Mouse (Mus musculus) 3T3-L1 (cell line): ENCODE measurements around the gene Adam1b.
A peak's percentile ranks its signal among the peaks of the same experiment; 100 is the strongest.

Experiments
- DNase-seq: peaks from one replicate; pipeline ENCODE4 v3.0.0-alpha.2; 2015; ENCODE audit warnings: low read depth, low spot score

Gene Adam1b

GRCm38 (mm10) chr5:121500719-121501118 is 2.5 kb downstream of the Adam1b start:
- no peak for DNase-seq

- DNase-seq: no peak
Observed at GRCm38 (mm10) chr5:121493305-121493704, 9.9 kb downstream of the Adam1b start.

DNA sequence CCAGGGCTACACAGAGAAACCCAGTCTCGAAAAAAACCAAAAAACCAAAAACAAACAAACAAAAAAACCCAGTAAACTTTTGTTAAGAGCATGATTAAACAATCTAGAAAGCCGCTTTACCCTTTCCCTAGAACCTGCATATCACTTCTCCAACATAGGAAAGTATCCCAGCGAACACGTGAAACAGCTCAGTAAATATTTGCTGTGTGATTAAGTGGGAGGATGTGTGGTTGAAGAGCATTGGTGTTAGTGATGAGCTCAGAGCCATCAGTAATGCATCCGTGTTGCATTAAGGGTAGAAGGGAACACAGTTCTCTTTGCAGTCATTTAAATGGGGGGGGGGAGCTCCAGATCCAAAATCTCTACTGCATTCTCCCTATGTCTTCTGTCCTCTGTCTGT is 18.4 kb downstream of the Adam1b start:
- no peak for DNase-seq

- DNase-seq: peak; percentile 91
Observed at GRCm38 (mm10) chr5:121477680-121478079, 25.6 kb downstream of the Adam1b start.

- DNase-seq: no peak
Observed at GRCm38 (mm10) chr5:121476040-121476439, 27.2 kb downstream of the Adam1b start.

- DNase-seq: no peak
Observed at GRCm38 (mm10) chr5:121474610-121475009, 28.6 kb downstream of the Adam1b start.

- no peak for DNase-seq
Observed at GRCm38 (mm10) chr5:121472411-121472810, 30.8 kb downstream of the Adam1b start.

DNA sequence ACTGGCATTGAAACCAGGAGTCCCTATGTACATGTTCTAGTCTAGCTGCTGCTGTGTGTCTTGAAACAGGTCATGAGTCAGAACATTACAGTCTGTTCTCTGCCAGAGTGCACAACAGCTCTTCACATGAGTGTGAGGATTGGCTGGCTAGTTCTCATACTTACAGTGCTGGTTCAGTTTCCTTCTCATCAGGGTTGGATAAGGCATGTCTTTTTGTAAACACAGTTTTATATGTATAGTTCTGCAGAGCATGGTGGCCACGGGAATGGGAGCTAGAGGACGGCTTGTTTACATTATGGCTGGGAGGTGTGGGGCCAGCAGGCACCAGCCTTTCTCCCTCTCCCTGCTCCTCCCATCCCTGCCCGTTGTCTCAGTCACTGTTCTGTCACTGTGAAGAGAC is 33.7 kb downstream of the Adam1b start:
- no peak for DNase-seq

DNA sequence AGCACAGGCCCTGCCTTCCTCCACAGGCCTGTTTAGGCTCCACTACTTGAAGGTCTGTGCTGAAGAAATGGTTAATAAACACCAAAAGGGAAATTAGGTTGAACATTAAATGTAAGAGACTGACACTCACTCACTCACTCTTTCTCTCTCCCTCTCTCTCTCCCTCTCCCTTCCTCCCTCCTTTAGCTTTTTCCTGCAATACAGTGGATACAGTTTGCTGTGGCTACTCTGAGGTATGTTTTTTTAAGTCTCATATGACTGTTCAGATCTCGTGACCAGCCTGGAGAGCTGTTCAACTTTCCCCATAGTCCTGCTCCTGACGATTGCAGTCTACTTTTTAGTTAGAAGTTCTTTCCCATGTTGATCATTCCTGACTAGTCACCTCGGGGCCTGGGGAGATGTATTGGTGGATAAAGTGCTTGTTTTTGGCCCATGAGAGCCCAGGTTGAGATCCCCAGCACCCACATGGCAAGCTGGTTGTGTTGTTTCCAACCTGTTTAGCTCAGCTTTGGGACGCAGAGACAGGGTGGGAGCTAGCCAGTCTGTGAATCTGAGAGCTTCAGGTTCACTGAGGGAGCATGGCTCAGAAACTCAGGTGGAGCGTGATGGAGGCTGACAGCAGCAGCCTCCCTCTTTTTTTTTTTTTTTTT is 39.5 kb downstream of the Adam1b start:
- DNase-seq: no peak

DNA sequence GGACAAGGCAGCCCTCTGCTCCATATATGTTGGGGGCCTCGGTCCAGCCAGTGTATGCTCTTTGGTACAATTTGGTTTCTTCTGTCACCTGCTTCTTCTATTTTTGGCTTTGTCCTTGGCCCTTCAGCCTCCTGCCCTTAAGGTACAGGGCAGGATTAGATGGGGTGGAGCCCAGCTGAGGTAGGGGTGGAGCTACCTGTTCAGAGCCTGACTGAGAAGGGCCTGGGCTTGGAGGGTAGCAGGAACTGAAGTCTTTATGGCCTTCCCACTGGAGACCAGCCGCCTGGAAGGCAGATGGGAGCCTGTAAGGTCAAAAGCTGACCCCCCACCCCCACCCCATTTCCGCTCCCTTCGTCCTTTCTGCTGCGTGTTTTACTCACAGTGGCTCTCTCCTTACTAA is 40.3 kb downstream of the Adam1b start:
- DNase-seq: no peak

- no peak for DNase-seq
Observed at GRCm38 (mm10) chr5:121462171-121462502, 41.1 kb downstream of the Adam1b start.

GRCm38 (mm10) chr5:121461339-121462170 is 41.7 kb downstream of the Adam1b start:
- DNase-seq: no peak

DNA sequence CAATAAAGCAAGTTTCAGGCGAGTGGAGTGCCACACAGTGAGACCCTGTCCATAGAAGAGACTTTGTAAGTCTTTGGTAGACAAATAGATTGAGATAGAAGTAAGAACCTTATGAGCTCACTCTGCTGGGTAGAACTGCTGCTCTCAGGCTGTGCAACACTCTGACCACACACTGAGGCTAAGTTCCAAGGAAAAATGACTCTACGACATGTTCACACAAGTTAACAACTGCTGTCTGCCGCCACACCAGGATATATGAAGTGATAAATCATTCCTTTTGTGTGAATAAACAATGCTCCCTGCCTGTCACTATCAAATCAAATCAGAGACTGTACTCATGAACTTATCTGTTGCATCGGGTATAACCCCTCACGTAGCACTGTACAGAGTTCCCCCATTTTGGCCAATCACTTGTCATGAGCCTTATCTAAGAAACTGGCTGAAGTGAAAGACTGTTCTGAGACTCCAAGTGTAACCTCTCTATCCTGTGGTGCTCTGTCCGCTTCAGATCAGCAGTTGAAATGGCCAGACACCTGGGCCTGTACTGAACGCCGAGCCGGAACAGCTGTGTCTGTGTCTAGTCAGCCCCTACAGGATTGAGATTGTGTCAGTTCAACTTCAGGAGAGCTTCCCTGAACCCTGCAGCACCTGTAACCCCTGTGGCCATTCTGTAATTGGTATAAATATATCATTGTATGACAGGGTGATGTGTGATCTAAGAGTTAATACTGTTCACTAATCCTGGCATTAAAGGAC is 47.5 kb downstream of the Adam1b start:
- DNase-seq: no peak

DNA sequence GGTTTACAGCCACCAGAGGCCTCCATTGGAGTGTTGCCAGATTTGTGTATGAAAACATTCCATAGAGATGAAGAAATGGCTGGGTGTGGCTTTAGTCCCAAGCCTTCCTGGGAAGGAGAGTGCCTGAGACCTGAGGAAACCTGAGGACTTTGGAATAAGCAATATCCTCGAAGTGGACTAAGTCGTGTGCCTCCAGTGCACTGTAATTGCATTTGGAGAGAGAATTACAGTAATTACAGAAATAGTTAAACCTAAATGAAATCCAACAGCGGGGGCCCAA is 48.8 kb downstream of the Adam1b start:
- peak; percentile 76 for DNase-seq

GRCm38 (mm10) chr5:121453743-121454502 is 49.3 kb downstream of the Adam1b start:
- no peak for DNase-seq

GRCm38 (mm10) chr5:121452906-121453305 is 50.3 kb downstream of the Adam1b start:
- DNase-seq: peak; percentile 66

GRCm38 (mm10) chr5:121452026-121452869 is 51.0 kb downstream of the Adam1b start, which contains the start of gene Erp29:
Erp29 (minus strand) TSS chr5:121452506.
- DNase-seq: peak; percentile 94

GRCm38 (mm10) chr5:121451644-121452025 is 51.6 kb downstream of the Adam1b start, which contains the start of gene Tmem116:
Tmem116 (plus strand) TSS chr5:121451893.
- peak; percentile 81 for DNase-seq

- DNase-seq: peak; percentile 34
Observed at GRCm38 (mm10) chr5:121451203-121451602, 52.0 kb downstream of the Adam1b start.

GRCm38 (mm10) chr5:121450476-121450875 is 52.8 kb downstream of the Adam1b start:
- DNase-seq: no peak
